Mouse (Mus musculus) subcutaneous adipose tissue, adult 2 months (tissue): ENCODE measurements around the gene Rpp25l. TPM values are rescaled to one million over a fixed set of nuclear protein-coding genes. Genes with fewer than 3 reads are reported as not detected.

Experiments
- polyA plus RNA-seq: library from polyadenylated mRNA; depleted of rRNA; stranded (reverse); fragments of >200 nt; gene quantifications from 2 replicates; pipeline ENCODE4 v1.2.3, GENCODE M21; 2012; ENCODE audit warnings: low replicate concordance; rRNA removed

Gene Rpp25l
- 35.2 and 49.7 TPM in 2 replicates for polyA plus RNA-seq

GRCm38 (mm10) chr4:41713197-41714067 is at the start of gene Rpp25l:
TSS of gene Rpp25l (minus strand) at chr4:41713534.

DNA sequence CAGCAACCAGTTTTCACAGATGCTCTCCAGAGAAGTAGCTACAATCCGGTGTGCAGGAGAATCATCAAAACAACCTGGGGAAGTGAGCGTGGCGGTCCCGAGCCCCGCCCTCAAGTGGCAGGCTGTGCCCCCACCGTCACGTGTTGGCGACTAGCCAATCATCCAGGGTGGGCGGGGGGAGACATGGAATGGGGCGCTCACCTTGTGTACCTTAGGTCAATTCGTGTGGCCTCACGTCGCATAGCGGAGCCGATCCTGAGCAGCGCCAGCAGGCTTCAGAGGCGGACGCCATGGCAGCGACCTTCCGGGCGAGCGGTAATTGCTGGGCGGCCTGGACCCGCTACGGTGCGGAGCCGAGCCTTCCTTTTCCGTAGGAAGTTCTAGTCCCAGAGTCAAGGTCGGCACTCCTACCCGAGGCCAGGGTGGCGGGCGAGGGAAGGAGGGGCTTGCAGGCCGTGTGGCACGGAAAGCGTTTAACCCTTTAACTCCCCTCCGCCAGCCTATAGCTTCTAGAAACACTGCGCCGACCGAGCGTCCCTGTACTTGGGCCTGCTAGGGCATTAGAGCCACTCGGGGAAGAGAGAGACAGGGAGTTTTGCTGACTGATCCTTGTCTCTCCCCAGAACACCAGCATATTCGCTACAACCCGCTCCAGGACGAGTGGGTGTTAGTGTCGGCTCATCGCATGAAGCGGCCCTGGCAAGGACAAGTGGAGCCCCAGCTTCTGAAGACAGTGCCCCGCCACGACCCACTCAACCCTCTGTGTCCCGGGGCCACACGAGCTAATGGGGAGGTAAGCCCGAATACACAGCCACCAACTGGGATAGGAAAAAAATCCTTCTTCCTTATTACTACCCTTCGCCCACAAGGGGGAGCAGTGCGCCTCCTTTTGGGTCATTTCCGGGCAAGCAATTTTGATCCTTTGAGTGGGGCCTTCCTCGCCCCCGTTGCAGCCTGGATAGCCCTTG is 42.3 kb upstream of the Rpp25l start, which contains the start of gene Sigmar1:
TSS of gene Sigmar1 (minus strand) at position 820 of the 968 bp plus-strand sequence.

DNA sequence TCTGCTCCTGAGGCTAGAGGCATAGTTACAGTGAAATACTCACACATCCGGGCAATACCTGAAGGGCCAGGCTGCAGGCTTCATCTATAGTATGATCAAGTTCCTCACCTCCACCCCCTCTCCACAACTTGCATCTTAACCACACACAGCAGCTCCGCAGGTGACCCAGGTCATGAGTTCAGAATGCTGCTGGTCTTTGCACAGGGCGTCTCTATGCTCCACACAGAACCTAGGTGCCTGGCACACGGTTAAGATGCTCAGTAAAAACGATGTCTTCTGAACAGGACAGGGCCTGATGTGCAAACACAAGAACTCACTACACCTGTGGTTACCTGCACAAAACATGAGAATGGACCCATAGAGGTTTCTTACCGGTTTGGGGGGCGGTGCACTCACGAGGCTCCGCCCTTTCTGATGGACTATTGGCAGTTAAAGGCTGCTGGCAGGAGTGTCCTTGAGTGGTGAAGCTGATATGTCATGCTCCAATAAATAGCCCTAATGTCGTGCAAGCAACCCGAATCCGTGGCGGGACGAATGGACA is 41.5 kb upstream of the Rpp25l start, which contains the start of gene Galt:
TSS of gene Galt (plus strand) at position 432 of the 541 bp plus-strand sequence.

GRCm38 (mm10) chr4:41731052-41731765 is 17.9 kb upstream of the Rpp25l start, which contains the start of gene Arid3c:
TSS of gene Arid3c (minus strand) at chr4:41731142.

DNA sequence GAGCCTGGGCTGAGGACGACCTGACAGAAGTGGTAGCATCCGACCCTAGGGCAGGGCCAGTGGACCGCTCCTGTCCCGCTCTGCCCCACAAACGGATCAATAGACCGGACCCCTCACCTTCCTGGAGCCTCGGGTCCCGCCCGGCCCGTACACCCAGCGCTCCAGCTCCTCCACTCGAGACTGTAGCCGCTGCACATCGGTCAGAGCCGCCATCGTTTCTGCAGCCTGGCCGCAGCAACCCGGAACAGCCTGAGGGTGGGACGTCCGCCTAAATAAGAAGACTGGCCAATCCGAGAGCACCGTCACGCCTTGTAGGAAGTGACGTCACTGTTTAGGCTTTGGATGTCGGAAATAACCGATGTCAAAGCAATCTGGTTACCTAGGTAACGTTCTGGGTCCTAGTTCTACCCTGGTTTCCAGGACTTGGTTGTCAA is 9.6 kb upstream of the Rpp25l start, which contains the start of gene Dctn3:
TSS of gene Dctn3 (minus strand) at position 253 of the 434 bp plus-strand sequence.

DNA sequence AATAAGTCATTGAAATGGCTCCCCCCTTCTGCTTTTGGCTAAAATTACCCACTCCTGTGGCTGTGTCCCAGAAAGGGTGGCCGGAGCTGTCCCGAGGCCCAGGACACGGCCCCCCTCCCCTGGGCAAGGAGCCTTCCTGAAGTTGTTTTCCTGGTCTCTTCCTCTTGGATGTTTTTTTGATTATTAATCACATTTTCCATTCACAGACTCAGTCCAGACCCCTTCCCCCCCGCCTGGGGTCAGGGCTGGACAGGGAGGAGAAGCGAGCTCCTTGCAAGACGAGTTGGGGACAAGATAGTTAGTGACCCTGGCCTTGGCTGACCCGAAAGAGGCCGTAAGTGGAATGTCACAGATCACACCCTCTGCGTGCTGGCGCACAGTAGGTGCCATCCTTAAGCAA is 13.6 kb downstream of the Rpp25l start, which contains the start of gene Il11ra1:
TSS of gene Il11ra1 (plus strand) at position 207 of the 400 bp plus-strand sequence.

DNA sequence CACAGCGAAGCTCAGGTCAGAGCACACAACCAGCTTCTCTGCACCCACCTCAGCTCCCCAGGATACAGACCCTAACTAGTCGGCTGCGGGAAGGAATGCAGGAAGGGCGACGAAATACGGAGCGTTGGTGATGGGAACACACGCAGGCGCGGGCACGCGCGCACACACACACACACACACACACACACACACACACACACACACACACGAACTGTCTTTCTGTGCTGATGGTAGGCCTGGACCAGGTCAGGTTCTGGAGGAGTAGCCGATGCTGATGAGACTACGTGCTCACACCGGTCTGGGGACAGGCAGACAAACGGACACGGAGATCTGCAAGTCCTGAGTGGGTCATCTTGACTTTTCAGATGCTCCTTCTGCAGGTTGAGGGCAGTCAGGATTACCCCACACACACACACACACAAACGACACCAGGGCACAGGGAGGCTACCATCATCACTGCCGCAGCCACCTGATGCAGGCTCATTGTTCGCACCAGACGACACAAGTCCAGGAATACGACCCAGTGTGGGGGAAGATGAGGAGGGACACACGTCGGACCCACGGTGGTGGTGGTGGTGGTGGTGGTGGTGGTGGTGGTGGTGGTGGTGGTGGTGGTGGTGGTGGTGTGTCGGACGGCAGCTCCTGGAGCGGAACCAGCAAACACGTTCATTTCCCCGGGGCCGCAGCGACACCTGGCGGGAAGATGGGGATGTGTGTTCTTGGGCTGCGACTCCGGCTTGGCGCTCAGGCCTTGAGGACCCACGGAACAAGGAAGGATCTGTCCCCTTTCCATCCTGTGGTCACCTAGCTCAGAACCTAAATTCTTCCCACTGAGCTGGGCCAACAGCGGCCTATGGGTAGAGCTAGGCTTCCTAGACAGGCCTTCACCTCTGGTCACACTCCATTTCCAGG is 16.1 kb downstream of the Rpp25l start, which contains the start of gene Cntfr:
TSS of gene Cntfr (minus strand) at position 160 of the 912 bp plus-strand sequence.

Other genes starting within 250 kb of the Rpp25l start
- 0.27 and 1.3 TPM in 2 replicates for gene Kif24, start 248.6 kb downstream of the Rpp25l start, polyA plus RNA-seq
- 23.4 and 27.8 TPM in 2 replicates for gene Nudt2, start 248.4 kb downstream of the Rpp25l start, polyA plus RNA-seq
- gene AI464131, start 210.5 kb downstream of the Rpp25l start, polyA plus RNA-seq = 15.4 and 32.5 TPM in 2 replicates
- 0.27 TPM in 1 of 2 replicates, not detected in the other for gene 1110017D15Rik, start 196.2 kb downstream of the Rpp25l start, polyA plus RNA-seq
- gene Fam219a, start 144.0 kb downstream of the Rpp25l start, polyA plus RNA-seq = 28.0 and 28.1 TPM in 2 replicates
- gene Dnaic1, start 143.8 kb downstream of the Rpp25l start, polyA plus RNA-seq = 0.48 and 0.79 TPM in 2 replicates
- 11.0 and 13.5 TPM in 2 replicates for gene Enho, start 73.2 kb downstream of the Rpp25l start, polyA plus RNA-seq
- 2.4 and 3.0 TPM in 2 replicates for gene Cntfr, start 16.4 kb downstream of the Rpp25l start, polyA plus RNA-seq
- gene Il11ra1, start 13.5 kb downstream of the Rpp25l start, polyA plus RNA-seq = 80.9 and 150 TPM in 2 replicates
- 44.0 and 82.9 TPM in 2 replicates for gene Dctn3, start 9.6 kb upstream of the Rpp25l start, polyA plus RNA-seq
- gene Arid3c, start 17.6 kb upstream of the Rpp25l start, polyA plus RNA-seq = not detected in 2 replicates
- gene Galt, start 41.7 kb upstream of the Rpp25l start, polyA plus RNA-seq = 66.8 and 101 TPM in 2 replicates
- 196 and 284 TPM in 2 replicates for gene Sigmar1, start 42.6 kb upstream of the Rpp25l start, polyA plus RNA-seq
- 42.2 and 56.4 TPM in 2 replicates for gene Ccl27a, start 60.7 kb upstream of the Rpp25l start, polyA plus RNA-seq
- gene Gm21541, start 190.1 kb upstream of the Rpp25l start, polyA plus RNA-seq = 33.5 TPM in 1 of 2 replicates, not detected in the other
- 1.9 and 4.4 TPM in 2 replicates for gene Gm20878, start 228.0 kb upstream of the Rpp25l start, polyA plus RNA-seq